Mouse (Mus musculus) bone marrow, adult 2 months (tissue): ENCODE data around the gene Olfr1366. TPM values are rescaled to one million over a fixed set of nuclear protein-coding genes. Genes with fewer than 3 reads are reported as not detected.

ENCODE experiments used
- H3K27ac ChIP-seq: fragments of 200-500 bp; 2 replicates; pipeline ENCODE4 v1.5.1; 2012; ENCODE audit warnings: low read depth, mild to moderate bottlenecking, control low read depth, inconsistent platforms, low read length; ENCODE audit not compliant: control insufficient read depth, poor library complexity, insufficient read depth
- H3K4me1 ChIP-seq: fragments of 200-500 bp; 2 replicates; pipeline ENCODE4 v1.6.1; 2011; ENCODE audit warnings: low read length; ENCODE audit not compliant: control insufficient read depth, insufficient read depth
- H3K4me3 ChIP-seq: fragments of 200-500 bp; replicated peaks from 2 replicates; pipeline ENCODE3; 2011; ENCODE audit warnings: mild to moderate bottlenecking, low read depth, low read length, control low read depth; ENCODE audit not compliant: control insufficient read depth
- CTCF ChIP-seq: fragments of 200-500 bp; IDR thresholded peaks from 2 replicates; pipeline ENCODE4 v1.5.1; 2011; ENCODE audit warnings: low read length, control low read depth; ENCODE audit not compliant: control insufficient read depth, insufficient read depth
- POLR2A ChIP-seq: fragments of 200-500 bp; IDR thresholded peaks from 2 replicates; pipeline ENCODE4 v1.6.1; 2011; ENCODE audit warnings: low read depth, mild to moderate bottlenecking, control low read depth, low read length, borderline replicate concordance; ENCODE audit not compliant: control insufficient read depth
- WGBS: fragments of 180-500 bp; shearing (Covaris S2); methylation state at CpG from one replicate; pipeline ENCODE4 v1.1.7; 2018; 5-methylcytosine and 5-hydroxymethylcytosine counted together
- polyA plus RNA-seq: library from polyadenylated mRNA; stranded (reverse); fragments of >200 nt; gene quantifications from 2 replicates; pipeline ENCODE4 v1.2.4, GENCODE M21; 2011; ENCODE audit warnings: low replicate concordance; ENCODE audit not compliant: missing spikeins, insufficient read depth, insufficient read length

Olfr1366 gene
- polyA plus RNA-seq, result not detected in 2 replicates

GRCm38 (mm10) chr13:21542708-21543107 is at the start of gene Olfr1366:
Olfr1366 (minus strand) TSS chr13:21542808.
- Histone ChIP-seq H3K27ac (no peak within 1 kb of the TSS), H3K4me3 (no peak within 1 kb of the TSS), H3K4me1 (no peaks in the 10 kb centered on the region)
- no peak for TF ChIP-seq POLR2A
- 52% methylated on average over 1 of the region's 1 CpGs for WGBS

GRCm38 (mm10) chr13:21591618-21592017 is 49.0 kb upstream of the Olfr1366 start:
- 65% methylated on average over 2 of the region's 2 CpGs for WGBS
- Histone ChIP-seq H3K27ac (no peak overlapping the region), H3K4me3 (no peak overlapping the region), H3K4me1 (no peaks in the 10 kb centered on the region)
- TF ChIP-seq POLR2A (no peak), CTCF (no peak)

- 75% methylated on average over 2 of the region's 2 CpGs for WGBS
- TF ChIP-seq POLR2A (no peak), CTCF (no peak)
- H3K4me1 ChIP-seq, result no peaks in the 10 kb centered on the region
Observed at GRCm38 (mm10) chr13:21581659-21582058, 39.1 kb upstream of the Olfr1366 start, which contains the start of gene Olfr1364. Olfr1364 (minus strand) TSS chr13:21581759.

GRCm38 (mm10) chr13:21559793-21560192 is 17.2 kb upstream of the Olfr1366 start, which contains the start of gene Olfr1535:
Olfr1535 (minus strand) TSS chr13:21559893.
- 33% methylated on average over 1 of the region's 1 CpGs for WGBS
- TF ChIP-seq POLR2A (no peak), CTCF (no peak)
- H3K4me1 ChIP-seq, result no peaks in the 10 kb centered on the region
- no peak within 1 kb of the TSS for H3K4me3 ChIP-seq
- no peak within 1 kb of the TSS for H3K27ac ChIP-seq

More at GRCm38 (mm10) chr13:21581659-21582058, 39.1 kb upstream of the Olfr1366 start, which contains the start of gene Olfr1364:
- Histone ChIP-seq H3K27ac (no peak within 1 kb of the TSS), H3K4me3 (no peak within 1 kb of the TSS)

GRCm38 (mm10) chr13:21550416-21551110 is 8.0 kb upstream of the Olfr1366 start:
- H3K4me3 ChIP-seq, result no peak overlapping the region
- H3K4me1 ChIP-seq, result no peaks in the 10 kb centered on the region; the same call in 1 of the 2 replicates
- WGBS, result 64% methylated on average over 3 of the region's 3 CpGs
- no peak overlapping the region for H3K27ac ChIP-seq
- TF ChIP-seq CTCF (no peak), POLR2A (no peak)

- Histone ChIP-seq H3K4me3 (no peak overlapping the region), H3K27ac (no peak overlapping the region), H3K4me1 (no peaks in the 10 kb centered on the region; the same call in 1 of the 2 replicates)
- WGBS, result 48% methylated on average over 3 of the region's 3 CpGs
- TF ChIP-seq CTCF, result no peak
- no peak for TF ChIP-seq POLR2A
Observed at GRCm38 (mm10) chr13:21549487-21549886, 6.9 kb upstream of the Olfr1366 start.

- Histone ChIP-seq H3K27ac (peak within 1 kb of the TSS; percentile 84), H3K4me3 (peak within 1 kb of the TSS; percentile 71), H3K4me1 (no peaks in the 10 kb centered on the region)
- WGBS, result under 1% methylated on average over 39 of the region's 39 CpGs
- TF ChIP-seq CTCF (no peak), POLR2A (0 out of 2 replicates have a peak, but pooled peaks have one; percentile 50)
Observed at GRCm38 (mm10) chr13:21530781-21531201, 11.8 kb downstream of the Olfr1366 start, which contains the start of gene Zkscan8. Zkscan8 (minus strand) TSS chr13:21531120.

- 34% methylated on average over 7 of the region's 7 CpGs for WGBS
- Histone ChIP-seq H3K4me1 (no peaks in the 10 kb centered on the region), H3K27ac (no peak overlapping the region), H3K4me3 (no peak overlapping the region)
- no peak for TF ChIP-seq POLR2A
- TF ChIP-seq CTCF, result no peak
Observed at GRCm38 (mm10) chr13:21530136-21530535, 12.5 kb downstream of the Olfr1366 start.
